Mouse (Mus musculus): ENCODE data around the gene G6pc. TPM values are rescaled to one million over a fixed set of nuclear protein-coding genes. Genes with fewer than 3 reads are reported as not detected.
"Not testable (repeated sequence)": the region's sequence is repeated elsewhere in the genome, so short reads cannot be mapped to it uniquely, and the experiment has no call there.

Gene G6pc
- total RNA-seq (2014; fragmentation: Nextera tagmentation) (not detected in 2 replicates), total RNA-seq (2017) (not detected in 2 replicates)

- no peak for ATAC-seq (replicated peaks; ENCODE audit: low FRiP score, low TSS enrichment, poor library complexity, severe bottlenecking)
These were observed at the start of gene G6pc for GRCm38 (mm10) chr11:101367326-101367935. Gene G6pc (plus strand): TSS chr11:101367561.

GRCm38 (mm10) chr11:101323609-101324008 is 43.8 kb upstream of the G6pc start:
- peak; percentile 61 for ATAC-seq (replicated peaks; ENCODE audit: low FRiP score, low TSS enrichment, poor library complexity, severe bottlenecking)

- ATAC-seq (replicated peaks; ENCODE audit: low FRiP score, low TSS enrichment, poor library complexity, severe bottlenecking): no peak
These were observed 42.6 kb upstream of the G6pc start, which contains the start of gene Aoc2 for GRCm38 (mm10) chr11:101324763-101325162. Gene Aoc2 (plus strand): TSS chr11:101325063.

- ATAC-seq (replicated peaks; ENCODE audit: low FRiP score, low TSS enrichment, poor library complexity, severe bottlenecking): not testable (repeated sequence)
These were observed 42.2 kb upstream of the G6pc start for GRCm38 (mm10) chr11:101325201-101325600.

GRCm38 (mm10) chr11:101326147-101326546 is 41.2 kb upstream of the G6pc start:
- no peak for ATAC-seq (replicated peaks; ENCODE audit: low FRiP score, low TSS enrichment, poor library complexity, severe bottlenecking)

GRCm38 (mm10) chr11:101327311-101327710 is 40.0 kb upstream of the G6pc start:
- ATAC-seq (replicated peaks; ENCODE audit: low FRiP score, low TSS enrichment, poor library complexity, severe bottlenecking): no peak

GRCm38 (mm10) chr11:101328941-101329635 is 38.3 kb upstream of the G6pc start:
- ATAC-seq (replicated peaks; ENCODE audit: low FRiP score, low TSS enrichment, poor library complexity, severe bottlenecking): no peak

GRCm38 (mm10) chr11:101330371-101330924 is 36.9 kb upstream of the G6pc start, which contains the start of gene Aoc3:
Gene Aoc3 (plus strand): TSS chr11:101330605.
- ATAC-seq (replicated peaks; ENCODE audit: low FRiP score, low TSS enrichment, poor library complexity, severe bottlenecking): no peak

- ATAC-seq (replicated peaks; ENCODE audit: low FRiP score, low TSS enrichment, poor library complexity, severe bottlenecking): not testable (repeated sequence)
These were observed 36.4 kb upstream of the G6pc start for GRCm38 (mm10) chr11:101330961-101331360.

GRCm38 (mm10) chr11:101332537-101332936 is 34.8 kb upstream of the G6pc start:
- ATAC-seq (replicated peaks; ENCODE audit: low FRiP score, low TSS enrichment, poor library complexity, severe bottlenecking): no peak

GRCm38 (mm10) chr11:101334023-101334422 is 33.3 kb upstream of the G6pc start:
- no peak for ATAC-seq (replicated peaks; ENCODE audit: low FRiP score, low TSS enrichment, poor library complexity, severe bottlenecking)

- no peak for ATAC-seq (replicated peaks; ENCODE audit: low FRiP score, low TSS enrichment, poor library complexity, severe bottlenecking)
These were observed 32.8 kb upstream of the G6pc start for GRCm38 (mm10) chr11:101334516-101334915.

GRCm38 (mm10) chr11:101335685-101336084 is 31.7 kb upstream of the G6pc start:
- no peak for ATAC-seq (replicated peaks; ENCODE audit: low FRiP score, low TSS enrichment, poor library complexity, severe bottlenecking)

- peak; percentile 98 for ATAC-seq (replicated peaks; ENCODE audit: low FRiP score, low TSS enrichment, poor library complexity, severe bottlenecking)
These were observed 29.1 kb upstream of the G6pc start for GRCm38 (mm10) chr11:101338123-101338760.

- ATAC-seq (replicated peaks; ENCODE audit: low FRiP score, low TSS enrichment, poor library complexity, severe bottlenecking): no peak
These were observed 20.1 kb upstream of the G6pc start for GRCm38 (mm10) chr11:101347083-101347775.

- no peak for ATAC-seq (replicated peaks; ENCODE audit: low FRiP score, low TSS enrichment, poor library complexity, severe bottlenecking)
These were observed 18.6 kb upstream of the G6pc start for GRCm38 (mm10) chr11:101348774-101349173.

- ATAC-seq (replicated peaks; ENCODE audit: low FRiP score, low TSS enrichment, poor library complexity, severe bottlenecking): no peak
These were observed 18.1 kb upstream of the G6pc start for GRCm38 (mm10) chr11:101349216-101349615.

GRCm38 (mm10) chr11:101351100-101351720 is 16.2 kb upstream of the G6pc start:
- no peak for ATAC-seq (replicated peaks; ENCODE audit: low FRiP score, low TSS enrichment, poor library complexity, severe bottlenecking)

- no peak for ATAC-seq (replicated peaks; ENCODE audit: low FRiP score, low TSS enrichment, poor library complexity, severe bottlenecking)
These were observed 15.6 kb upstream of the G6pc start for GRCm38 (mm10) chr11:101351721-101352111.

Measured in megakaryocyte-erythroid progenitor cell, adult 5-6 weeks (primary cell).